Mouse (Mus musculus): Measurements from ENCODE around the gene Dera. TPM values are rescaled to one million over a fixed set of nuclear protein-coding genes. Genes with fewer than 3 reads are reported as not detected.
A peak's percentile ranks its signal among the peaks of the same experiment; 100 is the strongest.
"Not testable (repeated sequence)": the region's sequence is repeated elsewhere in the genome, so short reads cannot be mapped to it uniquely, and the experiment has no call there.

Dera gene
- polyA plus RNA-seq (2016; fragmentation: Nextera tagmentation; extraction: Ambion mirVana): 38.7 and 40.4 TPM in 2 replicates

DNA sequence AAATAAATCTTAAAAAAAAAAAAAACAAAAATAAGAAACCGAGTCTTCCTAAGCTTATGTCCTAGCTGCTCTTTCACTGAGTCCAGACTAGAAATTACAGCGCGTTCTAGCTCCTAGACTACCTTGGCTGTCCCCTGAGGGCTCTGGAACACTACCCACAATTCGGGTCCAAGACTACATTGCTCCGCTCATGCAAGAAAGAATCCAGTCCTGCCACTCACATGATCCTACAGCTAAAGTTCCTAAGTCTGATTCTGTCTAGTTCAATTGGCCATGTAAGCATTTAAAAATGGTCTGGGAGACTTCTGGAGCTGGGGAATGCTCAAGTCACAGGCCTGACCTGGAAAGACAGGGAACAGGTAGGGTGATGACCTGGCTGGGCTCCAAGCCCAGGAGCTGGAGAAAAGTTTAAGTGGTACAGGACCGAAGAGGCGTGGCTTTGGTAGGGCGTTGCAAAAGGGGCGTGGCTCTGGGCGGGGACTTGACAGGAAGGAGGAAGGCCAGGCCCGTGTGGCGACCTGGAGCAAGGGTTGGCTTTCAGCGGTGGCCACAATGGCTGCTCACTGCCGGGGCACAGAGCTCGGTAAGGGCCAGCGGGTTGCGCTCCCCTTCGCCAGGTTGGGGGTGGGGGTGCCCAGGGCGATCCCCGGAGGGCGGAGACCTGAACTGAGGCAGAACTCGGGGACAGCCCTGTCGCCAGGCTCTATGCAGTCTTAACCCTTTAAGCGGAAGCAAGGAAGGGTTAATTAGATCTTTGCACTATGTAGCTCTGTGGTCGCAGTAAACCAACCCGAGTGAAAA, at the start of gene Dera:
TSS of gene Dera (plus strand) at position 491 of the 801 bp plus-strand sequence.
- Histone ChIP-seq H3K4me1 (peaks cover 8% of the 10 kb centered on the region; the same call in 1 of the 2 replicates), H3K4me2 (replicated peaks) (peak within 1 kb of the TSS; percentile 72), H3K27ac (replicated peaks) (0 out of 2 replicates have a peak within 1 kb of the TSS, but pooled peaks have one; percentile 1), H3K27me3 (no peaks in the 10 kb centered on the region), H3K9ac (replicated peaks) (peak within 1 kb of the TSS; percentile 57), H3K4me3 (peak within 1 kb of the TSS; percentile 67), H3K9me3 (no peaks in the 10 kb centered on the region), H3K36me3 (peaks cover 25% of the 10 kb centered on the region)
- WGBS: 11% methylated on average over 25 of the region's 26 CpGs
- ATAC-seq (ENCODE audit: low FRiP score, low read depth): peak; percentile 92

DNA sequence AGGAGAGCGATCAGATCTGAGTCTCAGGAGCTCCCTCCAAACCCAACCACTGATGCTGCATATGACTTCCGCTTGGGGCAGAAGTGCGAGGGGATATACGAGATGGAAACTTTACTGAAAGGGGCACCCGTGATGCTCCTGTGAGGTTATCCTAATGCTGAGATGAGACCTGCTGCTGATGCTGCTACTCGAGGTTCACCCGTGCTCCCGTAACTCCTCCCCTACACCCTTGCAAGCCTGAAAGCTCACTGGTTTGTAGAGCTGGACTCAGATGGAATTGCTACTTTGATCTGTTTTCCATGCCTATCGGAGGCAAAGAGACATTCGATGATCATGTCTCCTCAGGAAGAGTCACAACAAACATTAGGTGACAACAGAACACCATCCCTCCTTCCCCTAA, 48.1 kb upstream of the Dera start:
- Histone ChIP-seq H3K4me3 (no peak overlapping the region), H3K4me1 (no peaks in the 10 kb centered on the region), H3K9ac (replicated peaks) (no peak overlapping the region), H3K27ac (replicated peaks) (no peak overlapping the region), H3K9me3 (no peaks in the 10 kb centered on the region), H3K27me3 (peaks cover 14% of the 10 kb centered on the region), H3K36me3 (no peaks in the 10 kb centered on the region), H3K4me2 (replicated peaks) (no peak overlapping the region)
- WGBS: 93% methylated on average over 10 of the region's 10 CpGs
- ATAC-seq (ENCODE audit: low FRiP score, low read depth): no peak

- not testable (repeated sequence) for H3K36me3 ChIP-seq; H3K9me3 ChIP-seq; ATAC-seq (ENCODE audit: low FRiP score, low read depth); H3K27ac ChIP-seq (replicated peaks); H3K4me3 ChIP-seq; H3K9ac ChIP-seq (replicated peaks); H3K4me1 ChIP-seq; H3K27me3 ChIP-seq; H3K4me2 ChIP-seq (replicated peaks)
- WGBS: 87% methylated on average over 13 of the region's 13 CpGs
Observed at GRCm38 (mm10) chr6:137708726-137709405, 45.5 kb upstream of the Dera start.

- Histone ChIP-seq H3K36me3 (no peaks in the 10 kb centered on the region), H3K27ac (replicated peaks) (no peak overlapping the region), H3K4me2 (replicated peaks) (no peak overlapping the region), H3K27me3 (no peaks in the 10 kb centered on the region), H3K9ac (replicated peaks) (no peak overlapping the region), H3K4me3 (no peak overlapping the region), H3K9me3 (no peaks in the 10 kb centered on the region), H3K4me1 (peaks cover 9% of the 10 kb centered on the region)
- ATAC-seq (ENCODE audit: low FRiP score, low read depth): no peak
- 84% methylated on average over 14 of the region's 14 CpGs for WGBS
Observed at GRCm38 (mm10) chr6:137710179-137711037, 43.9 kb upstream of the Dera start.

DNA sequence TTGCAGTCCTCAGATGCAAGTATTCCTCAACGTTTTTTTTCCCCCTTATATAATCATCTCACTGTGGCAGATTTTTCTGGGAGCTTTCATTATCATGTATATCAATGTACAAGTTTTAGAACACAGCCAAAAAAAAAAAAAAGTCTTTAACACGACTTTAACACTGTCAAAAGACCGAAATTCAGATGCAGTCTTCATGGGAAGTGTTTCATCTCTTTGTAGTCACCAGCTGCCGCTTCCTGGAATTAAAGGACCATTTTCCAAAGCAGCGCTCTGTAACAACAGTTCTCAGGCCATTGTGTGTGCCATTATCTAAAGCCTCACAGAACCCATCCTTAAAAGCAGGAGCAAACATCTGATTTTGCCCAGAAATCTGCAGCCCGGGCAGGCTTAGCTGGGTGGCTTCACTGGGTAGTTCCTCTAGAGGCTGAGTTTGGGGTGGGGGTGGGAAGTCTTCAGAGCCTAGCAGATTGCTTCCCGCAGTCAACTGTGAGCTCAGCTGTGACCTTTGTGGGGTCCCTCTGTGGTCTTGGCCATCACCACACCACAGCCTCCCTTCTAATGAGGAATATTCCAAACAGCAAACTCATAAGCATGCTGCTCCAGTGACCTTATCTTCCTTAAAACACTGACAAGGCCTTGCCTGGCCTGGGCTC, 41.6 kb upstream of the Dera start:
- WGBS: 29% methylated on average over 7 of the region's 7 CpGs
- H3K36me3 ChIP-seq: no peaks in the 10 kb centered on the region
- H3K27ac ChIP-seq (replicated peaks): peak overlapping the region; percentile 71
- no peak overlapping the region for H3K9ac ChIP-seq (replicated peaks)
- no peak overlapping the region for H3K4me3 ChIP-seq
- peaks cover 9% of the 10 kb centered on the region for H3K4me1 ChIP-seq
- no peaks in the 10 kb centered on the region for H3K9me3 ChIP-seq
- ATAC-seq (ENCODE audit: low FRiP score, low read depth): peak; percentile 70
- no peaks in the 10 kb centered on the region for H3K27me3 ChIP-seq
- H3K4me2 ChIP-seq (replicated peaks): no peak overlapping the region

DNA sequence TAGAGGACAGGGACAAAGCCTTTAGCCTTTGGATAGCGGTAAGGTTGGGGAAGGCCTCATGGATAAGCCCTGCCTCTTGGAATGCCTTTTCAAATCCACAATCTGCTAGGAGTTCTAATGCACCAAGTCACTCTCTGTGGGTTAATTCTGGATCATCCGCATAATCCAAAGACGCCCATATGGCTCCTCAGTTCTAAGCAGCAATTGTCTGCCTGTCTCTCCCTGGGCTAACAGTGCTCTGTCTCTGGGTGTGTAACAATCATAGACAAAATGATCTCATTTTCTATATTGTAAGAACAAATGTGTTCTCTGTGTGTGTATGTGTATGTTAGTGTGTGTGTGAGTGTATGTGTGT, 41.1 kb upstream of the Dera start:
- Histone ChIP-seq H3K27ac (replicated peaks) (peak overlapping the region; percentile 71), H3K9me3 (no peaks in the 10 kb centered on the region)

GRCm38 (mm10) chr6:137716802-137717201, 37.5 kb upstream of the Dera start:
- Histone ChIP-seq H3K36me3 (no peaks in the 10 kb centered on the region), H3K9ac (replicated peaks) (no peak overlapping the region), H3K4me3 (no peak overlapping the region), H3K9me3 (no peaks in the 10 kb centered on the region), H3K4me2 (replicated peaks) (no peak overlapping the region), H3K27ac (replicated peaks) (no peak overlapping the region), H3K27me3 (no peaks in the 10 kb centered on the region), H3K4me1 (peaks cover 9% of the 10 kb centered on the region)
- ATAC-seq (ENCODE audit: low FRiP score, low read depth): no peak
- 71% methylated on average over 5 of the region's 5 CpGs for WGBS

More for the DNA sequence above, 41.1 kb upstream of the Dera start:
- peaks cover 9% of the 10 kb centered on the region for H3K4me1 ChIP-seq
- no peak overlapping the region for H3K9ac ChIP-seq (replicated peaks)
- WGBS: 42% methylated on average over 3 of the region's 3 CpGs
- H3K4me3 ChIP-seq: no peak overlapping the region
- H3K27me3 ChIP-seq: no peaks in the 10 kb centered on the region
- H3K4me2 ChIP-seq (replicated peaks): no peak overlapping the region
- no peaks in the 10 kb centered on the region for H3K36me3 ChIP-seq
- peak; percentile 67 for ATAC-seq (ENCODE audit: low FRiP score, low read depth)

DNA sequence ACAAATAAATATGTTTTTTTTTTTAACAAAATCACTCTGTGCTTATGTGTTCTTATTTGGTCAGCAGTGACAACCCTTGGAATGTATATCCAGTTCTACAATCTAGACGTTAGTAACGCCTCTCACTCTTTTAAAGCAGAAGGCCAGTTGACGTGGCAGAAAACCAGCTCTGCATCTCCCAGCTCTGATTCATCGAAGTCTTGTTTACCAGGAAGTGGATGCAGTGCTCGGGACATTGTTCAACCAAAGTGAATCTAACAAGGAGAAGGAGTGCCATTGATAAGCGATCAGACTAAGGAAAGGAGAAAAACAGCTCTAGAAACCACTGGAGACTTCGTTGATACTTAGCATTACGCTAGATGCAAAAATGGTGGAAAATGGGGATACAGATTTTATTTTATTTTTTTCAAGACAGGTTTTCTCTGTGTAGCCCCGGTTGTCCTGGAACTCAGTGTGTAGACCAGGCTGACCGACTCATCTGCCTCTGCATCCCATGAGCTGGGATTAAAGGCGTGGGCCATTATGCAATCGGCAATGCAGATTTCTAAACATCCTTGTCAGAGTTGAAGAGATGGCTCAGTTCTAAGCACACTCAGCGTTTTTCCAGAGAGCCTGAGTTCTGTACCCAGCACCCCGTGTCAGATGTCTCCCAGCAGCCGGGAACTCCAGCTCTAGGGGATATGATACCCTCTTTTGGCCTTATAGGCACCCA, 32.0 kb upstream of the Dera start:
- ATAC-seq (ENCODE audit: low FRiP score, low read depth): no peak
- 0 out of 2 replicates have a peak, but pooled peaks cover 6% of the 10 kb centered on the region for H3K27me3 ChIP-seq
- no peak overlapping the region for H3K27ac ChIP-seq (replicated peaks)
- no peak overlapping the region for H3K4me2 ChIP-seq (replicated peaks)
- no peak overlapping the region for H3K9ac ChIP-seq (replicated peaks)
- no peaks in the 10 kb centered on the region for H3K36me3 ChIP-seq
- WGBS: 90% methylated on average over 15 of the region's 15 CpGs
- H3K4me1 ChIP-seq: no peaks in the 10 kb centered on the region
- no peaks in the 10 kb centered on the region for H3K9me3 ChIP-seq
- no peak overlapping the region for H3K4me3 ChIP-seq

- no peaks in the 10 kb centered on the region for H3K4me1 ChIP-seq
- H3K27ac ChIP-seq (replicated peaks): no peak overlapping the region
- H3K9ac ChIP-seq (replicated peaks): no peak overlapping the region
- H3K36me3 ChIP-seq: no peaks in the 10 kb centered on the region
- 0 out of 2 replicates have a peak, but pooled peaks cover 6% of the 10 kb centered on the region for H3K27me3 ChIP-seq
- WGBS: 7% methylated on average over 4 of the region's 4 CpGs
- H3K4me3 ChIP-seq: no peak overlapping the region
- H3K4me2 ChIP-seq (replicated peaks): no peak overlapping the region
- no peaks in the 10 kb centered on the region for H3K9me3 ChIP-seq
- no peak for ATAC-seq (ENCODE audit: low FRiP score, low read depth)
Observed at GRCm38 (mm10) chr6:137723898-137724297, 30.4 kb upstream of the Dera start.

DNA sequence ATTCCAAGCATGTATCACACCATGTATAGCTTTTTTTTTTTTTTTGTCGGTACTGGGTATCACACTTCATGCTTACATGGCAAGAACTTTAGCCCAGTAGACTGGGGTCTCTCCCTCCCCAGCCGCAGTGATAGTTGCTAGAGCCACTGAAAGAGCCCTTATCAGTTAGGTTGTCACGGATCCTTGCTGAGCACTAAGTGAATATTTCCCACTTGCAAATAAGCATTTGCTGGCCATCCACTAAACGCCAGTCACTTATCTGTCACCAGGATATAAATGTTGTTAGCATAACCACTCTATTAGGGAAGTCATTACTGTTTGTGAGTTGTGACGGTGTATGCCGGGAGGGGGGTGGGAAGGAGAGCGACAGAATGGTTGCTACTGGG, 19.9 kb upstream of the Dera start:
- no peak; the same call in 1 of the 2 replicates for ATAC-seq (ENCODE audit: low FRiP score, low read depth)
- H3K9ac ChIP-seq (replicated peaks): peak overlapping the region; percentile 83
- no peaks in the 10 kb centered on the region for H3K9me3 ChIP-seq
- H3K27ac ChIP-seq (replicated peaks): peak overlapping the region; percentile 72
- 8% methylated on average over 7 of the region's 7 CpGs for WGBS
- no peaks in the 10 kb centered on the region for H3K27me3 ChIP-seq
- peaks cover 11% of the 10 kb centered on the region for H3K36me3 ChIP-seq
- peak overlapping the region; percentile 83 for H3K4me3 ChIP-seq
- H3K4me1 ChIP-seq: peaks cover 18% of the 10 kb centered on the region
- H3K4me2 ChIP-seq (replicated peaks): peak overlapping the region; percentile 92
